Mouse (Mus musculus): Measurements from ENCODE around the gene A530032D15Rik.
A peak's percentile ranks its signal among the peaks of the same experiment; 100 is the strongest.
"Not testable (repeated sequence)": the region's sequence is repeated elsewhere in the genome, so short reads cannot be mapped to it uniquely, and the experiment has no call there.

A530032D15Rik gene

GRCm38 (mm10) chr1:85109753-85110152 lies at the start of gene A530032D15Rik:
A530032D15Rik (minus strand) TSS chr1:85109853.
- DNase-seq = not testable (repeated sequence)

GRCm38 (mm10) chr1:85155151-85155550 lies 45.5 kb upstream of the A530032D15Rik start:
- not testable (repeated sequence) for DNase-seq

- DNase-seq = not testable (repeated sequence)
These were observed 24.0 kb upstream of the A530032D15Rik start for GRCm38 (mm10) chr1:85133671-85134070.

DNA sequence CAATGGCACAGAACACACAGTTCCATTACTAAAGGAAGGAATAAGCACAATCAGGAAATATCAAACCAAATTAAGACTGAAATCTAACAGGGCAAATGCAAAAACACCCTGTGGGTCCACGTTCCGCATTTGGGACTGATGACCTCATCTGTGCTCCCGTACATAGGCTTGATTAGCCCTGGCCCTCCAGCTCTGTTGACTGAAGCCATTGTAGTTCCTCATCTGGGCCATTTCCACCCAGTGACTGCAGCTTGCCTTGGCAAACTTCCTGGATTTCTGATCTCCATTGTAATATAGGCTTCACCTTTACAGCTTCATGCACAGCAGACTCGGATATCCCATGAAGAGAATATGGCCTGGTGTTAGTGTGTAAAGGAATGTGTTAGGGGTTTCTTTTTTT lies 12.2 kb upstream of the A530032D15Rik start:
- not testable (repeated sequence) for DNase-seq

GRCm38 (mm10) chr1:85118341-85118740 lies 8.7 kb upstream of the A530032D15Rik start:
- DNase-seq = not testable (repeated sequence)

DNA sequence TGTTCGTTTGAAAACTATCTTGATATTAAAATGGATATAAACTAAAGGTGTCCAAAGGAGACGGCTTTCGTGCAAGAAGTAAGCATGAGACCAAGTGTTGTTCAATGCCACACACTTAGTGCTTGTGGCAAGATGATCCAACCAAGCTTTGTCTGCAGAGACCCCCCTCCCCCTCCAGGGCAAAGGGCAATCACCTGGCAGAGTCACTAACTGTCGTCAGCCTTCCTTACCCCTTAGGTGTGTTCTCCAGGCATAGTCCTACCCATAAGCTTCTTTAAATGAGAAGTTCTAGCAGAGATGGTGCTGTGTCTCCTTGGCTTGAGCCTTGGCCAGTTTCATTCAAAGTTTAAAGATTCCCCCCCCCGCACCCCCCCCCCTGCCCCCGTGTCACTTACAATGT lies 7.9 kb upstream of the A530032D15Rik start:
- not testable (repeated sequence) for DNase-seq

- DNase-seq = peak; percentile 31
These were observed 5.2 kb upstream of the A530032D15Rik start for GRCm38 (mm10) chr1:85114666-85115402.

DNA sequence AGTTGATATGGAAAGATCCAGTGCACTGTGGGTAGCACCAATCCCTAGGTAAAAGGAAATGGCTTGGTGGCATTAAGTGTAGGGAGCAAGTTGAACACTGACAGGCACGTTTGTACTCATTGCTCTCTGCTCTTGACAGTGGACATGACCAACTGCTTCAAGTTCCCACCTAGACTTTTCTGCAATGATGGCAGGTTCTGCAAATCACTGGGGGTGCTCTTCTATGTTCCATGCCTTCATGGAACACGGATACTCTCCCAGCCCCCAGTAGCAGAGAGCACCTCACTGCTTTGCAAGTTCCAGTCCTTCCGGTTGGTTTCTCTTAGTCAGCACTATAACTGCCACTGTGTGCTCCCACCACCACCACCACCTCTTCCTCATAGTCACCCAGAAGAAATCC lies 4.4 kb upstream of the A530032D15Rik start:
- DNase-seq = not testable (repeated sequence)

- not testable (repeated sequence) for DNase-seq
These were observed 3.2 kb upstream of the A530032D15Rik start for GRCm38 (mm10) chr1:85112889-85113288.

DNA sequence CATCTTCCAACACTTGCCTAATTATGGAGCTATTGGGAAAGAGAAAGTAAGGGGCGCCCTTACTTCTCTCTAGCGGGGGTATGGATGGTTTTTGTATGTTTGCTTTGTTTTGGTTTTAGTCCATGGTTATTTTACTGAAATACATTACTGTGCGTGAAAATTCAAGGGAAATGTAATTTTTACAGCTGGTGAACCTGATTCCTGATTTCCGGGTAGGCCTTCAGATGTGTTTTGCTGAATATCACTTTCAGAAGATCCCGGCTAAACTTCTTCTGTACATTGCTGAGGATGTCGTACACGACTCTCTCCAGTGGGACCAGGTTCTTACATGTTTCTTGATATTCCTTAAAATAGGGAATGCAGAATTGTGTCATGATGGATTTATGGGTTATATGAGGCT lies 2.6 kb upstream of the A530032D15Rik start:
- DNase-seq = not testable (repeated sequence)

DNA sequence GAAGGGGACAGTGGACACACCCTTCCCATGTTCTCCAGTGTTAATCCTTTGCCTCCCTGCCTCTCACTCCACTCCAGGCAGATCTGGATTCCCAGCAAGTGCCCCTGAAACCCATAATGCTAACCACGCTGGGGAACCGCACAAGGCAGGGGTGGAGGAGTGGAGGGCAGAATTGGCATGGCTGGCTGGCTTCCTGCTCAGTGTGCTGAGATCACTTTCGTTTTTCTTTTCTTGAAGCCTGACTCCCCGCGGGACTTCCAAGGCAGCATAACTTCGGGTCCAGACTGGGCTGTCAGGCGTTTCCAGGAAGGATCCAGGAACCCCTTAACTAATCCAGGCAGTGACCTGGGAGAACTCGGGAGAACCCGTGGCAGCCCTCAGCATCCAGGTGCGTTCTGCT lies 1.9 kb upstream of the A530032D15Rik start:
- DNase-seq = not testable (repeated sequence)

DNA sequence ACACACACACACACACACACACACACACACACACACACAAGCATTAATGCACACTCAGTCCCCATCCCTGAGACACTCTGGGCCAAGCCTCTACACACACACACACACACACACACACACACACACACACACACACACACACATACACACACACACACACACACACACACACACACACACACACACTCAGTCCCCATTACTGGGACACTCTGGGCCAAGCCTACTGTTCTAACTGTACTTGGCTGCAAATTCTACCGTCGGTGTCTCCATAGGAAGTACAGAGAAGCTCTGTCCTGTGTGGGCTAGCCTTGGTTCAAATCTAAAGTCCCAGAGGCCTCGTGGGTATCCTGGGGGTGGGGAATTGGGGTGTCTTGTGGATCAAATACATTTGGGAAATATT lies 1.2 kb upstream of the A530032D15Rik start:
- not testable (repeated sequence) for DNase-seq

DNA sequence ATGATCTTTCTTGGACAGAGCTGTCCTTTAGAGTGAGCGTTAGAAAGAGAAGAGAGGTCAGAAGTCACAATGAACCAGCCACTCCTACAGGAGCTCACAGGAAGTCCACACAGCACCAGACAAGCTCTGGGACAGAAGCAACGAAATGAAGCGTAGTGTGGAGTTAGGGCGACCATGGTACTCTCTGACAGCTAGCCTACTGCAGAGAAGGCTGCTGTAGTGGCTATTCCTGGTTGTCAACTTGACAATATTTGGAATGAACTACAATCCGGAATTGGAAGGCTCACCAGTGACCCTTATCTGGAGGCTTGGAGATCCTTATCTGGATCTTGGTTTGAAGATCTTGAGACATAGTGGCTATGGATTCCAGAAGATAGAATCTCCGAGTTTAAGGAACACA lies 3.6 kb downstream of the A530032D15Rik start:
- DNase-seq = not testable (repeated sequence)

- not testable (repeated sequence) for DNase-seq
These were observed 4.3 kb downstream of the A530032D15Rik start for GRCm38 (mm10) chr1:85105336-85105735.

- not testable (repeated sequence) for DNase-seq
These were observed 7.9 kb downstream of the A530032D15Rik start for GRCm38 (mm10) chr1:85101754-85102153.

DNA sequence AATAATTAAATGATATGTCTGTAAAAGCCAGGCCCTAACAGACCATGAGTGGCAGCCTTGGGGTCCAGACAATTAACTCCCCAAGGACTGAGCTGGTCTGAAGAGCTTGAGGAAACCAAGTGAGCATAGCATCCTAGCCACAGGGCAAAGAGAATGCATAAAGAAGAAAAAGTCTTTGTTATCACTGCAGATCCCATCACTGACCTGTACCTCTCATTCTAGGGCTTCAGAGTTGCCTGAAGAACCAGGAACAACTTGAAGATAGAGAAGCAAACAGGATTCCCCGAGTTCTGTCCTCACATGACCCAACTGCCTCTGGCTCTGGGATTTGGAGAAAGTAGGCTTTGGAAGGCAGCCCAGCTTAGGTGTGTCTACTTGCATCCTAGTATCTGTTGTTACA lies 9.8 kb downstream of the A530032D15Rik start, which contains the start of gene Gm10553:
Gm10553 (plus strand) TSS at position 301 of the 400 bp plus-strand sequence.
- DNase-seq = not testable (repeated sequence)

- not testable (repeated sequence) for DNase-seq
These were observed 10.6 kb downstream of the A530032D15Rik start for GRCm38 (mm10) chr1:85099081-85099480.

DNA sequence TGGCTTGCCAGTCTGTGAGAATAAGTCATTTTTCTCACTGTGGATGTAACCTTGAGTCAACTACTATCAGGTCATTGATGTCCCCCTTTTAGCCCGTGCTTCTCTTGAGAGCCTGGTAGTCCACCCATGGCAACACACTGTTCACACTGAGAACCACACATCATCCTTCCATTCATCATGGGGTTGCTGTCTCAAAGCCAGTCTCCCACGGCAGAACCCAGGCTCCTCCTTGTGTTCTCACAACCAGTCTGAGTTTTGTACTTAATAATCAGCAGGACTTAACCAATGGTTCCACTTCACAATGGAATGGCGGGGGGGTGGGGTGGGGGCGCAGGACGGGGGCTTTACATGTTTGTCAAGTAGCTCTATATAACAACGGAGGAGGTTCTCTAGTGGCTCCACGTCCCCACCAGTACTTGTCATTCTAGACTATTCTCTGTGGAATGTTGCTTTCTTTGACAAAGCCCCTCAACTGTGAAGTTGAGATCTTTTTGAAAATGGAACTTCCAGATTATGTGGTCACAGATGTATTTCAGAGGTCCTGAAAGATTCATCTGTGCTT lies 16.6 kb downstream of the A530032D15Rik start:
- not testable (repeated sequence) for DNase-seq

DNA sequence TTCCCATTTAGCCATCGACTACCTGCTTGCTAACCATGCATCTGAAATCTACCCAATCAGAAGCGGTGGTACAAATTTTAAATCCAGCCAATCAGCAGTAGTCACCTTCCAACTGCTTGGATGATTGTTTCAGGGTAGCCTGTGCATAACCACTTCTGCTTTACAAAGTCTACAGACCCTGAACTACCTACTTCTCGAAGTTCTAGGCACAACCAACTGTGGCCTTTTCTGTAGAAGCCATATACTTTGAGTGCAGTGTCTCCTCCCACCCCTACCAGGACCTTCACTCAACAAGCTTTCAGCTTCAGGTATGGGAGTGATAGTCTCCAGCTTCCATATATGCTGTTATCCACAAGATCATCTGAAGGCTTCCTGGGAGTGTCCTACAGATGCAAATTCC lies 17.5 kb downstream of the A530032D15Rik start:
- not testable (repeated sequence) for DNase-seq

DNA sequence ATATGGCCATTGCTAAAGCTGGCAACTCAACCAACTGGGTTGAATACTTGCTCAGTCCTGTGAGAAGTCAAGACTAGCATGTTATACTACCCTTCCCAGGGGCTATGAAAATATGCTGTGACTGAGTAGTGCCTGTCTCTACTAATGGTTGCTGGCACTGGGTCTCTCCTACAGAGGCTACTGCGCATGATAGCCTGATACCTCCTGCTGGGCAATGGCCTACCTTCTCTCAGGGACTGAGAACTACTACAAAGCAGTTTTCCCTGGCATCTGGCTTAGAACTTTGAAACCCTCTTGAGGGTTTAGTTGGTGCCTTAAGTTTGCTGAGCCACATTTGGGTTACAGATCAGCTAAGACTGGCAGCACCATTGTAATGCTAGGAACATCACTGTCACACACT lies 23.4 kb downstream of the A530032D15Rik start:
- not testable (repeated sequence) for DNase-seq

- not testable (repeated sequence) for DNase-seq
These were observed 24.9 kb downstream of the A530032D15Rik start for GRCm38 (mm10) chr1:85084803-85085202.

DNA sequence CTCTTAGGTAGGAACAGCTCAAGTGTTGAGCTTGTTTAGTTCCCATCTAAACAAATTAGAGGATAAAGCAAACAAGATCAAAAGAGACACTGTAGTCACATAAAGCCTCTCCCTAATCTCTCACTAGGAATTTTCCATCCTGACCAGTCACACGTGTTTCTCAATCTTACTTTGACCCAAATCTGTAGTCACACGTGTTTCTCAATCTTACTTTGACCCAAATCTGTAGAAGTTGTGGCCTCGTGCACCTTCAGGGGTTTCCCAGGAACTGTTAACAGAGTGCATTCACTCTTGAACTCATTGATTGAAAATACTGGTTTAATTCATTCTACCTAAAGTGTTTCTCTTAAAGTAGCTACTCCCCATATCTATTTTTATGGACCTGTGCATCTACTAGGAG lies 36.6 kb downstream of the A530032D15Rik start:
- DNase-seq = not testable (repeated sequence)

GRCm38 (mm10) chr1:85071690-85072089 lies 38.0 kb downstream of the A530032D15Rik start:
- DNase-seq = not testable (repeated sequence)

DNA sequence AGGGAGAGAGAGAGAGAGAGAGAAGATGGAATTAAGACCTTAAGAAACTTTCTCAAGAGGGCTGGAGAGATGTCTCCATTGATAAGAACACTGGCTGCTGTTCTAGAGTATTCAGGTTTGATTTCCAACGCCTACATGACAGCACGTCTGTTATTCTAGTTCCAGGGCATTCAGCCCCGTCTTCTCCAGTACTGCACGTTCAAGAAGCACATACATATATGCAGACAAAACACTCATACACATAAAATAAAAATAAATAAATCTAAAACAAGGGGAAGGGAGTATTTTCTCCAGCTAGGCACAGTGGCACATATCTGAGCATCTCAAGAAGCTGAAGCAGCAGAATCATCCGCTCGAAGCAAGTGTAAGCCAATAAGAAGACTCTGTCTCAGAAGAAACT lies 73.9 kb downstream of the A530032D15Rik start:
- DNase-seq = not testable (repeated sequence)
